Mouse (Mus musculus): ENCODE measurements at regions not wholly inside any gene's neighbourhood (a gene's known extent, or its start where the extent isn't known, plus 50 kb on each side); places are given as distances from the start of the nearest gene placed in this dataset.

DNA sequence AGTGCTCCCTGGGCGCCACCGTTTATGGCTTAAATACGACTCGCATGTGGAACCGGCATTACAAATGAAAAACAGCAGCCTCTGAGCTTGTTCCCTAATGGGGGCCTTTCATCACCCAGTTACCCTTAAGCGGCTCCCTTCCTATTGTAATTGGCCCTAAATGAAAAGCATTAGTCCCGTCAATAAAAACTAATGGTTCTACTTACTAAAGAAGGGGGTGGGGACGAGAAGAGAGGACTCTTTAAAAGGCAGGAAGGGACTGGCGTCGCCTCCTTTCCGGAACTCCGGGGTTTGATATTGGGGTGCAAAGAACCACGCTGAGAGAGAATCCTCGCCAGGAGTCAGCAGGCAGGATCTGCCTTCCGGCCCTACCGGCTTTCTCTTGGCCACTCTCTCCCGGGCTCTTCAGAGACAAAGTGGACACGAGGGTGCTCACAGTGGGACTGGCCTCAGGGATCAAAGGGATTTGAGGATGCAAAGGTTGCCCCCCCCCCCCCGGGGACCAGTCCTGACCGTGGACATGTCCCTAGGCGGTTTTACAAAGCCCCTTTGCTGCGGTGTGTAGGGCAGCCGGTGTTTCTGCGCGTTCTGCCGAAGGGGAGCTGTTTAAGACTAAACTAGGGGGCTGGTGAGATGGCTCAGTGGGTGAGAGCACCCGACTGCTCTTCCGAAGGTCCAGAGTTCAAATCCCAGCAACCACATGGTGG is 93.8 kb upstream of the Msx1 start:
- no peak for TF ChIP-seq CTCF (IDR thresholded peaks at IDR 0.05; ENCODE audit: low read depth)
- TF ChIP-seq EP300 (optimal IDR thresholded peaks at IDR 0.05): no peak

All from stomach, postnatal 0 days (tissue).